Mouse (Mus musculus) liver, adult 2 months (tissue): ENCODE data around the gene Clip2. TPM values are rescaled to one million over a fixed set of nuclear protein-coding genes. Genes with fewer than 3 reads are reported as not detected.

Source experiments
- DNase-seq: peaks from one replicate; pipeline ENCODE4 v3.0.0-alpha.2; 2011; ENCODE audit warnings: low read depth, low spot score; ENCODE audit errors: extremely low read depth
- H3K27ac ChIP-seq: fragments of 200-500 bp; replicated peaks from 2 replicates; pipeline ENCODE4 v1.5.1; 2012; ENCODE audit warnings: low read depth, mild to moderate bottlenecking, control low read depth, inconsistent platforms, low read length; ENCODE audit not compliant: insufficient read depth
- H3K27me3 ChIP-seq: fragments of 200-500 bp; 2 replicates; pipeline ENCODE4 v1.6.1; 2012; ENCODE audit warnings: mild to moderate bottlenecking, moderate library complexity, low read length, inconsistent platforms; ENCODE audit not compliant: control insufficient read depth, insufficient read depth
- H3K36me3 ChIP-seq: fragments of 200-500 bp; 2 replicates; pipeline ENCODE4 v1.6.1; 2012; ENCODE audit warnings: low read length, inconsistent platforms; ENCODE audit not compliant: control insufficient read depth, insufficient read depth
- H3K4me1 ChIP-seq: fragments of 200-500 bp; 2 replicates; pipeline ENCODE4 v1.6.1; 2011; ENCODE audit warnings: low read length; ENCODE audit not compliant: control insufficient read depth, insufficient read depth
- H3K4me3 ChIP-seq: fragments of 200-500 bp; 2 replicates; pipeline ENCODE4 v1.5.1; 2011; ENCODE audit warnings: low read depth, mild to moderate bottlenecking, control low read depth, low read length, moderate library complexity; ENCODE audit not compliant: insufficient read depth
- H3K79me2 ChIP-seq: fragments of 200-500 bp; 2 replicates; pipeline ENCODE4 v1.6.1; 2012; ENCODE audit warnings: inconsistent platforms, mild to moderate bottlenecking, low read length, moderate library complexity; ENCODE audit not compliant: control insufficient read depth, insufficient read depth
- H3K9ac ChIP-seq: fragments of 200-500 bp; 2 replicates; pipeline ENCODE4 v1.6.1; 2012; ENCODE audit warnings: low read depth, mild to moderate bottlenecking, control low read depth, inconsistent platforms, low read length
- CTCF ChIP-seq: fragments of 200-500 bp; IDR thresholded peaks from 2 replicates; pipeline ENCODE4 v1.5.1; 2011; ENCODE audit warnings: low read depth, low read length, control low read depth
- POLR2A ChIP-seq: fragments of 200-500 bp; IDR thresholded peaks from 2 replicates; pipeline ENCODE4 v1.6.1; 2011; ENCODE audit warnings: low read length, control low read depth; ENCODE audit not compliant: insufficient read depth; ENCODE audit errors: extremely low read depth
- WGBS: fragments of 180-500 bp; shearing (Covaris S2); methylation state at CpG from one replicate; pipeline ENCODE4 v1.1.7; 2018; 5-methylcytosine and 5-hydroxymethylcytosine counted together
- polyA plus RNA-seq: library from polyadenylated mRNA; depleted of rRNA; stranded (reverse); fragments of >200 nt; gene quantifications from 2 replicates; pipeline ENCODE4 v1.2.3, GENCODE M21; 2012; rRNA removed
- total RNA-seq: library from RNA; depleted of rRNA; stranded (reverse); fragments of >200 nt; gene quantifications from 2 replicates; pipeline ENCODE4 v1.2.3, GENCODE M21; 2014; rRNA removed

Clip2 gene
- total and polyA plus RNA-seq, 2 experiments = 0.92 to 1.6 TPM

- TF ChIP-seq CTCF (no peak), POLR2A (no peak)
- peaks cover 26% of the 10 kb centered on the region for H3K4me1 ChIP-seq
- H3K4me3 ChIP-seq = no peak overlapping the region
- H3K9ac ChIP-seq = no peak overlapping the region
- H3K27me3 ChIP-seq = no peaks in the 10 kb centered on the region
- H3K36me3 ChIP-seq = no peaks in the 10 kb centered on the region
- peaks cover 31% of the 10 kb centered on the region for H3K79me2 ChIP-seq
- DNase-seq = no peak
- H3K27ac ChIP-seq = no peak overlapping the region
- 78% methylated on average over 3 of the region's 3 CpGs for WGBS
Observed at GRCm38 (mm10) chr5:134441105-134441504, 111.1 kb downstream of the Clip2 start.

DNA sequence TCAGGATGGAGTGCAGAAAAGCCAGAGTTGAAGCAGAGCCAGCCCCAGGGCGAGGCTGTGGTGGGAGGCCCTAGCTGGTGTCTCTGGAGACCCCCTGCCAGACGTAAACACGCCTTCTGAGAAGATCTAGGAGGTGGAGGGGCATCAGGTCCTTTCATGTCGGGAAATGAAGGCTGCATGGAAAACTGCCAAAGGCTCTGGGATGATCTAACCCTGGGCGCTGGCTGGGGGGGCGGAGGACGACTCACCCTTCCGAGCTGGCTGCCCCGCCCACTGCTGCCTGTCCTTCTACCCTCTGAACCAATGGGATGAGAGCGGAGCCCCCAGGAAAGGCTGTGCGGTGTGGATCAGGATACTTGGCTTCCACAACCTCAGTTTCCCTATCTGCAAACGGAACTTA lies 112.1 kb downstream of the Clip2 start:
- no peak for TF ChIP-seq CTCF
- no peak for TF ChIP-seq POLR2A
- Histone ChIP-seq H3K9ac (no peak overlapping the region), H3K79me2 (peaks cover 24% of the 10 kb centered on the region), H3K27ac (no peak overlapping the region), H3K27me3 (no peaks in the 10 kb centered on the region), H3K36me3 (no peaks in the 10 kb centered on the region), H3K4me1 (peaks cover 33% of the 10 kb centered on the region), H3K4me3 (no peak overlapping the region)
- 64% methylated on average over 12 of the region's 12 CpGs for WGBS
- DNase-seq = no peak

DNA sequence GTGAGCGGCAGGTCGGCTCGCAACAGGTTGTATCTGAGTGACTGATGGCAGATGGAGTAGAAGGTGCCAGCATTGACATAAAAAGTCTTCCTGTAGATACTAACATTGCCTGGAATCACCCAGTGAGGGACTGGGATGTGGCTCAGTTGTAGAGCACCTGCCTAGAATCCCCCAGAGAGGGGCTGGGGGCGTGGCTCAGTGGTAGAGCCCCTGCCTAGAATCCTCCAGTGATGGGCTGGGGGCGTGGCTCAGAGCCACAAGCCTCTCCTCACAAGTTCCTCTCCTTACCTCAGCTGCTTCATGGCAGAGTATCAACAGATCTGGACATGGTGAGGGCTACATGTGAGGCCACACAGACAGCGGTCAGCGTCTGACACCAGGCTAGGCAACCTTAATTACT lies 112.8 kb downstream of the Clip2 start:
- no peak overlapping the region for H3K9ac ChIP-seq
- H3K4me3 ChIP-seq = no peak overlapping the region
- WGBS = 98% methylated on average over 7 of the region's 7 CpGs
- no peak overlapping the region for H3K27ac ChIP-seq
- no peak for DNase-seq
- H3K79me2 ChIP-seq = peaks cover 21% of the 10 kb centered on the region
- no peaks in the 10 kb centered on the region for H3K27me3 ChIP-seq
- peaks cover 33% of the 10 kb centered on the region for H3K4me1 ChIP-seq
- no peaks in the 10 kb centered on the region for H3K36me3 ChIP-seq
- no peak for TF ChIP-seq CTCF
- TF ChIP-seq POLR2A = no peak

Other genes starting within 250 kb of the Clip2 start
- gene Gtf2i, start 237.7 kb downstream of the Clip2 start, total RNA-seq = 54.2 and 58.3 TPM in 2 replicates
- 31.7 and 37.9 TPM in 2 replicates for gene Gtf2i, start 237.7 kb downstream of the Clip2 start, polyA plus RNA-seq
- gene Gtf2ird1, start 95.7 kb downstream of the Clip2 start, total RNA-seq = 6.5 and 14.8 TPM in 2 replicates
- gene Gtf2ird1, start 95.7 kb downstream of the Clip2 start, polyA plus RNA-seq = 14.9 and 15.3 TPM in 2 replicates
- not detected in 2 replicates for gene Syna, start 7.7 kb upstream of the Clip2 start, total RNA-seq
- gene Syna, start 7.7 kb upstream of the Clip2 start, polyA plus RNA-seq = not detected in 2 replicates
- gene Rfc2, start 28.9 kb upstream of the Clip2 start, total RNA-seq = 15.3 and 25.1 TPM in 2 replicates
- 22.6 and 24.4 TPM in 2 replicates for gene Rfc2, start 28.9 kb upstream of the Clip2 start, polyA plus RNA-seq
- gene Lat2, start 62.6 kb upstream of the Clip2 start, total RNA-seq = 0.60 and 1.0 TPM in 2 replicates
- gene Lat2, start 62.6 kb upstream of the Clip2 start, polyA plus RNA-seq = 0.51 and 1.4 TPM in 2 replicates
- gene Eif4h, start 87.1 kb upstream of the Clip2 start, total RNA-seq = 139 and 146 TPM in 2 replicates
- 127 and 134 TPM in 2 replicates for gene Eif4h, start 87.1 kb upstream of the Clip2 start, polyA plus RNA-seq
- gene Limk1, start 136.2 kb upstream of the Clip2 start, total RNA-seq = 0.83 and 1.1 TPM in 2 replicates
- gene Limk1, start 136.2 kb upstream of the Clip2 start, polyA plus RNA-seq = 2.1 and 2.7 TPM in 2 replicates
- gene Eln, start 194.9 kb upstream of the Clip2 start, total RNA-seq = 0.37 and 0.60 TPM in 2 replicates
- gene Eln, start 194.9 kb upstream of the Clip2 start, polyA plus RNA-seq = 4.0 and 5.2 TPM in 2 replicates